Mouse (Mus musculus): ENCODE data around the gene Sbsn. TPM values are rescaled to one million over a fixed set of nuclear protein-coding genes. Genes with fewer than 3 reads are reported as not detected.
"Not testable (repeated sequence)": the region's sequence is repeated elsewhere in the genome, so short reads cannot be mapped to it uniquely, and the experiment has no call there.

Gene Sbsn
- total RNA-seq (2022): 1 to 10 TPM; 1.3 to 4.6 (median 3.0) TPM

- no peak for DNase-seq (ENCODE audit: low spot score)
Observed at GRCm38 (mm10) chr7:30751086-30751669, at the start of gene Sbsn. Gene Sbsn, plus strand, starts transcription at chr7:30751471.

DNA sequence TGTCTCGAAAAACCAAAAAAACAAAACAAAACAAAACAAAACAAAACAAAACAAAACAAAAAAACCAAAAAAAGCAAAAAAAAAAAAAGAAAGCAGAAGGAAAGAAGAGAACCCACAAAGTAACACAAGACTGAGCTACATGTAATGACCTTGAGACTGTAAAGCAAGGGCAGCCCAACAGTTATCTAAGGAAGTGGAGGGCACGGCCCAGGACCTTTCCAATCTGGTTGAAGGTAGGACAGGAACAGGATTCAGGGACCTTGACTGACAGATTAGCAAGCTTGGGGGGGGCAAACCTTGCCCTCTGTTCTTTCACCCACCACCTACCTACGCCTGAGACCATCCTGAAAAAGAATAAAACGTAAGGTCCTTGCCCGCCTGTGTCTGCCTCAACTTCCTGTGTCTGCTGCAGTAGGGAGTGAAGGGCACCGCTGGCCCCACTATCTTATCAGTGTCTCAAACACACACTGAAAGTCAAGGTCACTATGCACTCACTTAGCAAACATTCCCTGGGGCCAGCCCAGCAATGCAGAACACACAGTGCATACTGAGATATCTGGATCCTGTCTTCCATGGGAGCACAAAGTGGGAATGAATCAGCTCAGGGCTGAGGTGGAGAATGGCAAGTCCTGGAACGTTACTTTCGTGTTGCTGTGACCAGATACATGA, 44.9 kb upstream of the Sbsn start:
- no peak for DNase-seq (ENCODE audit: low spot score)

- no peak for DNase-seq (ENCODE audit: low spot score)
Observed at GRCm38 (mm10) chr7:30707441-30707840, 43.8 kb upstream of the Sbsn start.

DNA sequence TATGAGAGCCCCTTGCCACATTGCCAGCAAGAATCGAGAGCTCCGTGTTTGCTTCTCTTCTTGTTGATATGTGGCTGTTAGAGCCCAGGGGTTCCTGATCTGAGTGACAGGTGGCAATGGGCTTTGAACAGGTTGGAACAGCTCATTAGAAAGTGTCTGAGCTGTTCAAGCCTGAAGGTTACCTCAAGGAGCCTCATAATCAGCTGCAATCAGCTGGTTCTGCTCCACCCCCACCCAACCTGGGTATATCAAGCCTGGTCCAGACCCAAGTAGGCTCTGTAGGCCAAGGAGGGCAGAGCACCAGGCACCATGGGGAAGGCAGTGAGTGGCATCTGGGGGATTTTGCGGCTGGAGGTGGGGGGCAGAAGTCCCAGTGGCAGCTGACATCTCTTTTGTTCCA, 39.3 kb upstream of the Sbsn start, which contains the start of gene Atp4a:
Atp4a (plus strand) TSS at position 268 of the 400 bp plus-strand sequence.
- DNase-seq (ENCODE audit: low spot score): no peak

DNA sequence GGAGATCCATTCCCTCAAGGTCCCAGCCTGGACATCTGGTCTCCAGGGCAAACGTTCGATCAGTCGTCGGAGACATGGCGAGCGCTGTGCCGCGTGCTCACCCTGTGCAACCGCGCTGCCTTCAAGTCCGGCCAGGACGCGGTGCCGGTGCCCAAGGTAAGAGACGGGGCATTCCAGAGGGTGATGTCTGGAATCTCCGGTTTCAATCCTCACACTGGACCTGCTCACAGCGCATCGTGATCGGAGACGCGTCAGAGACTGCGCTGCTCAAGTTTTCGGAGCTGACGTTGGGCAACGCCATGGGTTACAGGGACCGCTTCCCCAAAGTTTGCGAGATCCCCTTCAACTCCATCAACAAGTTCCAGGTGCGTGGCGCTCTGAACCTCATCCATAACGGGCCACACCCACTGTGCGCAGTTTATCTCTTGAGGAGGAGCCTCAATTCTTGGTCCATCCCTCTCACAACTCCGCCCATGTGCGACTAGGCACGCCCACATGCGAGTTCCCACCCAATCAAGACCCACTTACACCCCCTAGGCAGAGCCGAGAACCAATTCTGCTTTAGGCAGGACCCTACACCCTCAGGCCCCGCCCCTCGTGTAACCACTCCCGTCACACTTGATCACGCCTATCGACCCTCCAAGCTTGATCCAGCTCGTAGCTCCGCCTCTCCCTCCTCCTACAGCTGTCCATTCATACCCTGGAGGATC, 34.1 kb upstream of the Sbsn start:
- peak; percentile 16 for DNase-seq (ENCODE audit: low spot score)

DNA sequence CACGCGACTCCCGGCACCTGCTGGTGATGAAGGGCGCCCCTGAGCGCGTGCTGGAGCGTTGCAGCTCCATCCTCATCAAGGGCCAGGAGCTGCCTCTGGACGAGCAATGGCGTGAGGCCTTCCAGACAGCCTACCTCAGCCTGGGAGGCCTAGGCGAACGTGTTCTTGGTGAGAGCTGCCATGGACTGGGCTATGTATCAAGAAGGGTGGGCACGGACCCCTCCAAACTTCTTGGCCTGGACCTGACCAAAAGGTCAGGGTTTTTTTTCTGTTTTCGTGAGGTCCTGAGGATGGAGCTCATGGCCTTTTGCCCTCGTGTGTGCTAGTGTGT, 33.6 kb upstream of the Sbsn start:
- no peak for DNase-seq (ENCODE audit: low spot score)

DNA sequence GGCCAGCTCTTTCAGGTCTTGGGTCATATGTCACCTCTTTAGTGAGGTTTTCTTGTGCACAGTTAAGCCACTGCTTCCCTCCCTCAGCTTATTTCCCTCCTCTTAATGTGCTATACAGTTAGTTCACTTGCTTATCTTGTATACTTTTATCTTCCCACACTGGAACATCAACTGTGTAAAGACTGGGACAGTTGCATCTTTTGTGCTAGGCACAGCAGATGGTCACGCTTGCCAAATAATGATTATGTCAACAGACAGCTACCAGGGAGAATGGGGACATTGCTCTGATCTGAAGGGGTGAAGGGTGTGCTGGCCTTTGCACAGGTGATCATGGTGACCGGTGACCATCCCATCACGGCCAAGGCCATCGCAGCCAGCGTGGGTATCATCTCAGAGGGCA, 31.6 kb upstream of the Sbsn start:
- DNase-seq (ENCODE audit: low spot score): no peak

- no peak for DNase-seq (ENCODE audit: low spot score)
Observed at GRCm38 (mm10) chr7:30721286-30721685, 30.0 kb upstream of the Sbsn start.

GRCm38 (mm10) chr7:30723274-30723953, 27.9 kb upstream of the Sbsn start:
- no peak for DNase-seq (ENCODE audit: low spot score)

DNA sequence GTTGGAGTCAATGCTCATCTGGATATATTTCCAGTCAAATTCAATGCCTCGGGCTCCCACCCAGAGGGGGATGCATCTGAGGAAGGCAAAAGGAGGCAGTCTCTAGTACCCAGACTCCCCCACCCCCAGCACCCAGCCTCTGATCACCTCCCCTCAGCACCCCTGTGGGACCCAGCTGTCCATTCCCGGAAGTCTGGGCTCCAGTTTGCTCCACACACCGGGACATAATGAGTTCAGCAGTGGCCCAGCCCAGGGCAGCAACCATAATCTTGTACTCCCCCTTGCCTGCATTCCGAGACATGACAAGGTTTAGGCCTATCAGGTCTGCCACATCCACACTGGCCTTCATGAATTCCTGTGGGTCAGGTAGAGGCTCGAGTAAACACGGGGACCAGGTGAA, 23.1 kb upstream of the Sbsn start:
- DNase-seq (ENCODE audit: low spot score): no peak

GRCm38 (mm10) chr7:30728739-30729395, 22.4 kb upstream of the Sbsn start:
- peak; percentile 5 for DNase-seq (ENCODE audit: low spot score)

GRCm38 (mm10) chr7:30729396-30730063, 21.7 kb upstream of the Sbsn start, which contains the start of gene Tmem147:
Gene Tmem147, minus strand, starts transcription at chr7:30729540.
- DNase-seq (ENCODE audit: low spot score): peak; percentile 97

DNA sequence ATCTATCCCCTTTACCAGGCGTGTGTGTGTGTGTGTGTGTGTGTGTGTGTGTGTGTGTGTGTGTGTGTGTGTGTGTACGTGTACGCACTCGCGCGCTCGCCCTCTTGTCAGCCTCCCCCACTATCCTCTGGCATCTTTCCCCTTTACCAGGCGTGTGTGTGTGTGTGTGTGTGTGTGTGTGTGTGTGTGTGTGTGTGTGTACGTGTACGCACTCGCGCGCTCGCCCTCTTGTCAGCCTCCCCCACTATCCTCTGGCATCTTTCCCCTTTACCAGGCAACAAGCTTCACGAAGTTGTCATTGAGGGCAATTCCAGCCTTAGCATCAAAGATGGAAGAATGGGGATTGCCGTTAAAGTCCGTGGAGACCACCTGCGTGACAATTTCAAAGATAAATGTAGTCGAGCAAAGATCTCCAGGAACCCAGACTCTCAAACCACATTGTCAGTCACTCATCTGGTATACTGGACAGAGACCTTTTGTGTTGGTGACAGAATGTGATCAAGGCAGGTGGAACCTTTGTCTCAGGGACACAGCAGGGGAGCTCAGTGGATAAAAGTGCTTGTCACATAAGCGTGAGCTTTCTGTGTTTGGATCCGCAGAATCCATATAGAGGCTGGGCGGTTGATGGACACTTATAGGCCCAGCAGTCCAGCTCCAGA, 21.1 kb upstream of the Sbsn start:
- not testable (repeated sequence) for DNase-seq (ENCODE audit: low spot score)

- DNase-seq (ENCODE audit: low spot score): no peak
Observed at GRCm38 (mm10) chr7:30736211-30736610, 15.1 kb upstream of the Sbsn start.

DNA sequence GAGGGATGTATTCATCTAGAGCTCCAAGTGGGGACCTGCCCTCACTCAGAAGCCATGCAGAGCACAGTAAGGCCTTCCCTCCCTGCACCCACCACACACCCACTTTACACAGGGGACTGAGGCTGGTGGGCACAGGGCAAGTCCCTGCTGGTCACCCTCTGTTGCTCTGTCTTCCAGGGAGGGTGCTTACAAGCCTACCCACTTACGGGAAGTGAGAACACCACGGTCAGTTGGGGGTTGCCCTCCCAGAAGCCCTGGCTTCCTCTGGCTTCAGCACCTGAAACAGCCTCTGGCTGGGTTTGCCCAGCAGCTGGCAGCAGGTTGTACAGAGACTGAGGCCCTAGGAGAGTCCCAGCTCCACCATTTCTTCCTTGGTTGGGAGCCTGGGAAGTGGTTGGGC, 8.7 kb upstream of the Sbsn start:
- DNase-seq (ENCODE audit: low spot score): not testable (repeated sequence)

- DNase-seq (ENCODE audit: low spot score): not testable (repeated sequence)
Observed at GRCm38 (mm10) chr7:30743617-30744016, 7.7 kb upstream of the Sbsn start, which contains the start of gene Gapdhs. Gene Gapdhs, minus strand, starts transcription at chr7:30743681.

DNA sequence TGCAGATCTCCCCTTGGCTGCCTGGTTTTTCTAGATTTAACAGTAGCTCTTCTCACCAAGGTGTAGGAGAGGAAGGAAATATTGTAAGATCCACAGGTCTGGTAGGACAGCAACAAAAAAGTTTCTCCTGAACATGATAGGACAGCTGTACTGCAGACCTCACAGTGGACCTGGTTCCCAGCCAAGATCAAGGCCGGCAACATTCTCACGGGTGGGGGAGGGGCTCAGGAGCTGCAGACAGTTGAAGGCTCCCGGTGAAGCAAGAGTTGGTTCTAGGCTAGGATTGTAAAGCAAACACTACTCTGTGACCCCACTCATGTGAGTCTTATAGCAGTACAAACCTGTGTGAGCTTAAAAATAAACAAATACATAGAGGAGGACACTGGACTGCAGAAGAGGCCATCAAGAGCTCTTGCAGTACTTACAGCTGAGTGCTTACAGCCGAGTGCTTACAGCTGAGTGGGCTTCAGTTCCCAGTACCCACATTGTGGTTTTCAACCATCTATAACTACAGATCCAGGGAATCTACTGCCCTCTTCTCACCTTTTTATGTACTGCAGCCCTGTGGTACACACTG, 7.2 kb upstream of the Sbsn start:
- peak; percentile 19 for DNase-seq (ENCODE audit: low spot score)

DNA sequence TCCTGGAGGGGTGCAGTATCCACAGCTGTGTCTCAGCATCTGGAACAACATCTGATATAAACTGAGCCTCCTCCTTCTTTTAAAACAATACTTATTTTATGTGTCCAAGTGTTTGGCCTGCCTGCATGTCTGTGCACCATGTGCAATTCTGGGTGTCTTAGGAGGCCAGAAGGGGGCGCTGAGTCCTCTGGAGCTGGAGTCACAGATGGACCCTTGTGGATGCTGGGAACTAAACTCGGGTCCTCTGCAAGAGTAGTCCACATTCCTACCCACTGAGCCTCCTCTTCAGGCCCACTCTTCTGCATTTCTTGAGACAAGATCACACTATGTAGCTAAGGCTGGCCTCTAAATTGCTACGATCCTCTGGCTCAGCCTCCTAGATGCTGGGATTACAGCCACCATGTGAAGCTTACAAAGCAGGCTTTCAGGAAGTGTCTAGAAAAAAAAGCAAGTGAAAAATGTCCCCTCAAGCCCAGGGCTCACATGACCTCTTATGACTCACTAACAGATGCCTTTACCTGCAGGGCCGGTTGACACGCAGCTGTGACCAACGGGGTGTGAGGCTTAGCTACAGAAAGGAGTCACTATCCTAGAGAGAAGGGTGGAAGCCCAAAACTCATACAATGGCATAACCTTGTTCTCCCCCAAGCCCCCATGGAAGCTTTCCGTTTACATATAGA, 3.6 kb upstream of the Sbsn start:
- DNase-seq (ENCODE audit: low spot score): no peak

GRCm38 (mm10) chr7:30749824-30750606, 1.3 kb upstream of the Sbsn start:
- DNase-seq (ENCODE audit: low spot score): no peak

Measured in heart, adult 8-10 months (tissue).